Mouse (Mus musculus): ENCODE measurements around the gene Ttc33.

- peak; percentile 31 for TF ChIP-seq CTCF (conservative IDR thresholded peaks at IDR 0.05; ENCODE audit: insufficient read depth, insufficient read length, low read depth, low read length)
- no peak for TF ChIP-seq POLR2A (IDR thresholded peaks at IDR 0.05; ENCODE audit: low read depth, low read length)
Measured at GRCm38 (mm10) chr15:5189504-5190093, 4.3 kb downstream of the Ttc33 start.

Measured in kidney, adult 2 months (tissue).